Mouse (Mus musculus) embryonic stem cell, embryonic (primary cell): Measurements from ENCODE around the gene Rasd1.

ENCODE experiments used
- CTCF ChIA-PET, 4 experiments: fragments of 300-600 bp in 2 of 4; fragments of 350-600 bp in 2 of 4; sonication (Branson Sonifier 250); formaldehyde crosslinking; loops; one replicate each; lab custom pipeline; 2022; ENCODE audit warnings: inconsistent platforms in 2 of 4; lab: Charles Lee
- POLR2A ChIA-PET, 4 experiments: fragments of 300-600 bp in 2 of 4; fragments of 350-600 bp in 2 of 4; sonication (Branson Sonifier 250); formaldehyde crosslinking; loops; one replicate each; lab custom pipeline; 2022; ENCODE audit warnings: antibody characterized with exemption in 4 of 4, inconsistent platforms in 1 of 4; lab: Charles Lee

Rasd1 gene

GRCm38 (mm10) chr11:59964818-59965217 lies at the start of gene Rasd1:
TSS of gene Rasd1 (minus strand) at chr11:59964944.
- POLR2A ChIA-PET, result interaction anchor here in 3 of 4 experiments (0.5 to 4.3 kb wide), 81 partner anchors 7 to 764 kb away, joined by 3 to 48 read pairs (median 4); partner anchors contain the start of genes Cops3 (in 1 of the 3), Med9 (in 1 of the 3), Nt5m (in 1 of the 3) and Pemt (in 1 of the 3)
- CTCF ChIA-PET, result interaction anchor here (0.5 to 1.8 kb wide), 26 partner anchors 10 to 590 kb away, joined by 3 to 9 read pairs (median 4); partner anchors contain the start of genes Med9 (in 1 of the 4), Pemt (in 1 of the 4), Prss38 (in 1 of the 4) and Rai1 (in 1 of the 4)

GRCm38 (mm10) chr11:60011516-60011915 lies 46.8 kb upstream of the Rasd1 start:
- POLR2A ChIA-PET, result no interaction called here
- CTCF ChIA-PET, result no interaction called here

GRCm38 (mm10) chr11:60009451-60009850 lies 44.7 kb upstream of the Rasd1 start:
- ChIA-PET POLR2A (interaction anchor here in 2 of 4 experiments (1.1 to 1.8 kb wide), 2 partner anchors 9 to 44 kb away, joined by 5 read pairs; partner anchors contain the start of gene Rasd1 (in 1 of the 2)), CTCF (no interaction called here)

GRCm38 (mm10) chr11:60005866-60006265 lies 41.1 kb upstream of the Rasd1 start:
- POLR2A ChIA-PET, result interaction anchor here in 1 of 4 experiments (0.6 kb wide), 1 partner anchor 533 kb away, joined by 3 read pairs; no protein-coding TSS in a partner anchor
- CTCF ChIA-PET, result no interaction called here

DNA sequence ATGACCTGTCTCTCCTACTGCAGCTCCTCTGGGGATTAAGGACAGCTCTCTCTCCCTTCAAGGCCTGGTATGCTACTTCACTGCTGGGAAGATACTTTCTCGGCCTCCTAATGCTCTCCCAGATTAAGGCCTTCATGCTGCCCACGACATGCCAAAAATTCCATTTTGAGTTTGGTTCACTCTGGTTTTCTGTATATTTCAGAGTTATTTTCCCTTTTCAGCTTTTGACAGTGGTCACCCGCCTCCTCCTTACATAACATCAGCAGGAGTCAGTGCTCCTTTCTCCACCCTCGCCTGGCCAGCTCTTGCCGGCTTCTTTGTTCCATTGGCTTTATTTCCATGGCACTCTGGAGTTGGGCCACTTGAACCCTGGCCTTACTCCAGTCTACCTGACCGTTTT lies 40.0 kb upstream of the Rasd1 start:
- CTCF ChIA-PET, result no interaction called here
- POLR2A ChIA-PET, result interaction anchor here in 2 of 4 experiments (1.1 to 2.1 kb wide), 7 partner anchors 12 to 110 kb away, joined by 3 to 5 read pairs (median 4); partner anchors contain the start of gene Rasd1 (in 1 of the 2)

DNA sequence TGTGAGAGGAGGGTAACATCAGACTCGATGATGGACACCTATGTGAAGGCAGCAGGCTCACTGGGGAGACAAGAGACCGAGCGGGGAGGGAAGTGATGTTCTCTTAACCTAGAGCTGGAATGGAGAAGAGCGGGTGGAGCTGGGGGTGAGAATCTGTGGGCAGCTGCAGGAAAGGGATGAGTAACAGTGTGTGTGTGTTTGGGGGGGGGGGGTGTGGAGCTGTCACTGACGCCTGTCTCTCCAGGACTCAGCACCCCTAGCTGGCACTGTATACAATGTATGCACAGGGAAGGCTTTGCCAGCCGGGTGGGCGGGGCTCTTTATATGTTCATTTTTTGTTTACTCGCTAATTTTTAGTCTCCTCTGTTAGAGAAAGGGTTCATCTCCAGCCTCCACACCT lies 39.1 kb upstream of the Rasd1 start:
- CTCF ChIA-PET, result no interaction called here
- POLR2A ChIA-PET, result interaction anchor here in 2 of 4 experiments (1.1 to 2.1 kb wide), 8 partner anchors 10 to 110 kb away, joined by 3 to 5 read pairs (median 4); partner anchors contain the start of gene Rasd1 (in 1 of the 2)

DNA sequence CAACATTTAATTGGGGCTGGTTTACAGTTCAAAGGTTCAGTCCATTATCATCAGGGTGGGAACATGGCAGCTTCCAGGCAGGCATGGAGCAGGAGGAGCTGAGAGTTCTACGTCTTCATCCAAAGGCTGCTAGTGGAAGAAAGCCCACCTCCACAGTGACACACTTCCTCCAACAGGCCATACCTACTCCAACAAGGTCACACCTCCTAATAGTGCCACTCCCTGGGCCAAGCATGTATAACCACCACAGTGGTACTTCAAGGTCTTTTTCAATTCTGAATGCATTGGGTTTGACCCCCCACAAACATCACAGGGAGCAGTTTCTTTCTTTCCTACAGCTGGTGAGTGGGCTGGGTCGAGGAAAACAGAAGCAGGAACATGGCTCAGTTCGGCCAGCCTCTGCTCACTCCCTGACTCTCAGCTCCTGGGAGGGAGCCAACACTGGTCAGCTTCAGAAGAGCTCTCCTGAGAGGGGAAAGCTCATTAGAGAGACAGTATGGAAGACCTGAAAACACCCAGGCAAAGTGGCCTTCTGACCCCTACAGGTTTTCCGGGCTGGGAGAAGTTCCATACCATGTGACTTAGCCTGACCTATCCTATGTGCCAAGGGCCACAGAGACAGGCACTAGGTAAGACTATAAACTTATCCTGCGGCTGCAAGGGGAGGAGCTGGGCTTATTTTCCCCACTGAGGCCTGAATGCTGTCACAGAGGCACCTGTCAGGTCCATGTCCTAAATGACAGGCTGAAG lies 36.7 kb upstream of the Rasd1 start:
- ChIA-PET CTCF (interaction anchor here in 1 of 4 experiments (0.6 kb wide), 1 partner anchor 66 kb away, joined by 5 read pairs; no protein-coding TSS in a partner anchor), POLR2A (interaction anchor here in 3 of 4 experiments (0.6 to 1.7 kb wide), 10 partner anchors 9 to 156 kb away, joined by 3 to 8 read pairs (median 3); partner anchors contain the start of gene Rasd1 (in 1 of the 3))

DNA sequence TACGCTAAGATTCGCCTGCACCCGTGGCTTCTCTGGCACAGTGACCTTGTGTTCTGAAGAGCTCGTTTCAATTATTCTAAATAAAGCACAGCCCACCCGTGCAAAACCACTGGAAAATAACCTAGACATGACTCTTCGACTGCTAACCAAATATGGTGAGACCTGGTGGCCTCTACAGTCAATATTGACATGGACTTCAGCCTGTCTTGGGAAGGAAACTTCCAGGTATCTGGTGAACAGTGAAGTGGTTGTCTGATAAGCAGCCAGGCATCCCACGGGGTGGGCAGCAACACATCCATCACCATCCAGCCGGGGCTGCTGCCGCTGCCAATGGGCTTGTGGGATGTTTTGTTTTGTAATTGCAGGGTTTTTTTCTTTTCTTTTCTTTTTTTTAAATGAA lies 29.6 kb upstream of the Rasd1 start:
- CTCF ChIA-PET, result no interaction called here
- POLR2A ChIA-PET, result no interaction called here

DNA sequence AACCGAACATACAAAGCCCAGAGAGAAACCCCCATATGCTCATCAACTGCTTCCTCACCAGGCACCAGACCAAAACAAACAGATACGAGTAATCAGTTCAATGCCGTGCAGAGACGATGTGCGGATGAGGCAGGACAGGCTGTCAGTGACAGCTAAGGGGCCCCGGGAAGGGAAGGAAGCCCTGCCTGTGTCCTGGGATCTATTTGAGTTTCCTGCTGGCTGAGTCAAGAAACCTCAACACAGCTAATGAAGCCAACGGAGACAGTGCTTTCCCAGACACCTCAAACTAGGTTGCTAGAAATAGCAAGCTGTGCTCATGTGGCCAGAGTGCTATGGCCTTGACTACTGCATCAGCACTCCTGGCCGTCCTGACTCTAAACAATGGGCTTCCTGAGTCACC lies 26.6 kb upstream of the Rasd1 start:
- ChIA-PET POLR2A (interaction anchor here in 2 of 4 experiments (0.7 to 1.5 kb wide), 6 partner anchors 9 to 92 kb away, joined by 3 to 5 read pairs (median 4); partner anchors contain the start of gene Rasd1 (in 1 of the 2)), CTCF (interaction anchor here in 2 of 4 experiments (0.8 to 1.2 kb wide), 4 partner anchors 27 to 213 kb away, joined by 3 to 4 read pairs (median 3); partner anchors contain the start of gene Rasd1 (in 1 of the 2))

DNA sequence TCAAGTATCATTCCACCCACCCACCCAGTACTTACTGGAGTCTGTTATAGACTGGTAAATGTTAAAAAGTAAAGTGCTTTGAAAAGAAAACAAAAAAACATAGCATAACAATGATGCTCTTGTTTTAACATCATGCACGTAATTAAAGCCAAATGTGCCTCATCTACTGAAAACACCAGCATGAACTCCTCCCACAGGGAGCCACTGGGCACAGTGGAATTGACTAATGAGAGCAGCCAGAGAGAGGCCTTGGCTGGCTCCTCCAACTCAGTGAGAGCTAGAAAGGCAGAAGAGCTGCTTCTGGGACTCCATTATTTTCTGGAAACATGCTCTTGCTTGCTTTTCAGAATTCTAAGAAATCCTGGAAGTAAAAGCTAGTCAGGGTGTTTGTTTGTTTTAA lies 24.7 kb upstream of the Rasd1 start:
- ChIA-PET POLR2A (interaction anchor here in 2 of 4 experiments (1.2 to 1.8 kb wide), 3 partner anchors 13 to 27 kb away, joined by 3 to 4 read pairs (median 3); no protein-coding TSS in a partner anchor), CTCF (no interaction called here)

GRCm38 (mm10) chr11:59977831-59978230 lies 13.1 kb upstream of the Rasd1 start:
- CTCF ChIA-PET, result interaction anchor here in 2 of 4 experiments (0.5 to 0.7 kb wide), 2 partner anchors 19 to 1065 kb away, joined by 4 to 6 read pairs; no protein-coding TSS in a partner anchor
- POLR2A ChIA-PET, result interaction anchor here in 1 of 4 experiments (1.6 to 4.8 kb wide), 2 partner anchors 10 to 14 kb away, joined by 3 to 25 read pairs; partner anchors contain the start of gene Rasd1

GRCm38 (mm10) chr11:59975241-59975640 lies 10.5 kb upstream of the Rasd1 start:
- POLR2A ChIA-PET, result interaction anchor here in 3 of 4 experiments (0.6 to 4.8 kb wide), 7 partner anchors 10 to 248 kb away, joined by 3 to 25 read pairs (median 4); partner anchors contain the start of gene Rasd1 (in 3 of the 3)
- CTCF ChIA-PET, result interaction anchor here in 2 of 4 experiments (0.6 to 2.5 kb wide), 4 partner anchors 10 to 224 kb away, joined by 3 to 10 read pairs (median 6); partner anchors contain the start of gene Rasd1 (in 2 of the 2)

GRCm38 (mm10) chr11:59973389-59973788 lies 8.6 kb upstream of the Rasd1 start:
- CTCF ChIA-PET, result interaction anchor here in 2 of 4 experiments (0.6 to 2.5 kb wide), 2 partner anchors 9 to 20 kb away, joined by 3 to 9 read pairs; partner anchors contain the start of gene Rasd1 (in 1 of the 2)
- POLR2A ChIA-PET, result interaction anchor here in 2 of 4 experiments (0.8 to 4.8 kb wide), 4 partner anchors 9 to 21 kb away, joined by 3 to 25 read pairs (median 4); partner anchors contain the start of gene Rasd1 (in 1 of the 2)

- CTCF ChIA-PET, result no interaction called here
- POLR2A ChIA-PET, result interaction anchor here in 3 of 4 experiments (0.6 to 2.1 kb wide), 5 partner anchors 8 to 142 kb away, joined by 3 to 8 read pairs (median 3); no protein-coding TSS in a partner anchor
Measured at GRCm38 (mm10) chr11:59971691-59972090, 6.9 kb upstream of the Rasd1 start.

DNA sequence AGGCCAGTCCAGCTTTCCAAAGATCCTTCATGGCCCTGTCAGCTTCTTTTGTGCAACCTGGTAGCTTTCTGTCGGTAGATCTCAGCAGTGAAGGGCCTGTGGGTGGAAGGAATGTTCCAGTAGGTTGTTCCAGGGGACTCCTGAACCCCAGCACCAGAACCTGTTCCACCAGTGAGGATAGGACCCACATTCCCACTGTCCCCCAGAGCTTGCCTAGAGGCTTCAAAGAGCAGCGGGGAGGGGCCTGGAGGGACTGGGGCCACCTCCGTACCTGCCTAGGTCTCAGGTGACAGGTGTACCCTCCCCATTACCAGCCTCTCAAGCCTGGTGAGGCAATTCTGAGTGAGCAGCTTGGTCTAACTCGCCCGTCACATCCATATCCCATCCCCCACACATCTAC lies 6.0 kb upstream of the Rasd1 start:
- POLR2A ChIA-PET, result interaction anchor here in 1 of 4 experiments (1.0 to 2.1 kb wide), 2 partner anchors 11 to 18 kb away, joined by 5 to 8 read pairs; no protein-coding TSS in a partner anchor
- CTCF ChIA-PET, result no interaction called here

GRCm38 (mm10) chr11:59967765-59968164 lies 3.0 kb upstream of the Rasd1 start:
- ChIA-PET POLR2A (interaction anchor here in 1 of 4 experiments (1.7 kb wide), 1 partner anchor 8 kb away, joined by 6 read pairs; no protein-coding TSS in a partner anchor), CTCF (no interaction called here)

DNA sequence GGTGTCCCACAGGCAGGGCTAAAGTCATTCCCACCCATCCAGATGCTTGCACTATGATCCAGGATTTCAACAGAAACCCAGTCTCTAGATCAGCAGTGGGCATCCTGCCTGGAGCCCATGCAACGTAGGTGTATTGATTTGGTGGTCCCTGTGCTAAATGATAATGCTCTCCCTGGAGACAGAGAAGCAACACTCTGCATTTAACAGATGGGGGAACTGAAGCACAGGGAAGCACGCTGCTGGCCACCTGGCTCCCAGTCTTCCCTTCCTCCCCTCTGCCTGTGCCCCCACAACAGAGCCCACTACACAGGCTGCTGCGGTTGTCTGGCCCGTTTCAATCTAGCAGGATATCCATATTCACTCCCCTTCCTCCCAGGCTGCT lies 1.3 kb upstream of the Rasd1 start:
- CTCF ChIA-PET, result no interaction called here

More for the DNA sequence above, 1.3 kb upstream of the Rasd1 start:
- POLR2A ChIA-PET, result interaction anchor here in 1 of 4 experiments (1.7 to 4.3 kb wide), 2 partner anchors 9 to 73 kb away, joined by 5 to 25 read pairs; no protein-coding TSS in a partner anchor
